Mouse (Mus musculus) lung, postnatal 0 days (tissue): ENCODE measurements around the gene Gm20075.
"Not testable (repeated sequence)": the region's sequence is repeated elsewhere in the genome, so short reads cannot be mapped to it uniquely, and the experiment has no call there.

Source experiments
- CTCF ChIP-seq: IDR thresholded peaks from 2 replicates; pipeline ENCODE4 v1.5.1; 2016; ENCODE audit warnings: antibody characterized with exemption, mild to moderate bottlenecking
- EP300 ChIP-seq: IDR thresholded peaks from 2 replicates; pipeline ENCODE4 v1.6.1; 2016; ENCODE audit warnings: antibody characterized with exemption, mild to moderate bottlenecking, control low read depth

DNA sequence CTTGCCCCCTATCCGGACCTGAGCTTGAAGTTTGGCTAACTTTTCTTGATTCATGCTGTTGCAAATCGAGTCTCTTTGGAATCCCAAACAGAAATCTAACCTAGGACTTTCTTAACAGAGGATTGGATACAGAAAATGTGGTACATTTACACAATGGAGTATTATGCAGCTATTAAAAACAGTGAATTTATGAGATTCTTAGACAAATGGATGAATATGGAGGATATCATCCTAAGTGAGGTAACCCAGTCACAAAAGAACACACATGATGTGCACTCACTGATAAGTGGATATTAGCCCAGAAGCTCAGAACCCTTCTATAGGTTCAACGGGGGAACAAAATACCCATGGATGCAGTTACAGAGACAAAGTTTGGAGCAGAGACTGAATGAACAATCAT is at the start of gene Gm20075:
- not testable (repeated sequence) for TF ChIP-seq CTCF, EP300
